Comparison of ENCODE assay signal across 9 mouse cellular contexts in the genomic region with DNA sequence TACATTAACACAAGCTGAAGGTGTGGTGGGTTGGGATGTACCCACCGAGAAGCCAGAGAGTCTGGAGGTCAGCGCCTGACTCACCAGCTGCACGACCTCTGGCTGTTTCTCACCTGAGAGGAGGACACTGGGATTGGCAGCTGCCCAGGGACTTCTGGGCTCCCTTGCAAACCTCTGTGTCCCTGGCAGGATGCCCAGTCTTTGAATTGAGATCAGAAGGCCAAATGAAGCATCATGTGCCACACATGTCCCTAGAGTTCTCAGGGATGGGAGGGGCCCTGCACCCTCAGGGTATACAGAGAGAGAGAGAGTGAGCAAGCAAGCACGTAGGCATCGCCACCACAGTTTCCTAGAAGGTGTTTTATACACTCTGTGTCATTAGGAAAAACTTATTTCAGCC. TPM values are rescaled to one million over a fixed set of nuclear protein-coding genes. Genes with fewer than 3 reads are reported as not detected.
DNase-seq lines count a peak whose midpoint lies in the region; ATAC-seq and TF ChIP-seq lines count a peak whose summit lies in the region.
"Had no signal": no experiment of that assay in that cellular context is flagged by ENCODE, and none has a peak within 500 bp of the region (broad histone marks: within the 10 kb centered on the region; RNA-seq: fewer than 3 reads in every experiment).

No protein-coding gene starts in this region.

- no peaks in the 10 kb centered on the region for H3K27me3 ChIP-seq in intestine, embryonic 15.5 days (replicated peaks)
- H3K27me3 ChIP-seq in intestine, postnatal 0 days (replicated peaks; ENCODE audit: control insufficient read depth, insufficient read depth, low read length) = no peaks in the 10 kb centered on the region
- no peaks in the 10 kb centered on the region for H3K27me3 ChIP-seq in liver, embryonic 15.5 days

- no peak overlapping the region for H3K4me3 ChIP-seq in intestine, embryonic 15.5 days (replicated peaks)
- H3K4me3 ChIP-seq in intestine, postnatal 0 days (ENCODE audit: low read depth, low read length) = no peak overlapping the region
- H3K4me3 ChIP-seq in liver, embryonic 15.5 days (replicated peaks) = no peak overlapping the region
- H3K4me3 ChIP-seq: midbrain, embryonic 10.5 days had no signal

- WGBS in intestine, embryonic 15.5 days = 79% methylated on average over 5 of the region's 5 CpGs
- WGBS in intestine, postnatal 0 days = 82% methylated on average over 5 of the region's 5 CpGs
- WGBS in liver, embryonic 15.5 days (ENCODE audit: insufficient replicate concordance) = 61% methylated on average over 5 of the region's 5 CpGs

- TF ChIP-seq CTCF in intestine, postnatal 0 days (IDR thresholded peaks at IDR 0.05; ENCODE audit: low read depth) = no peak

- peak; percentile 61 for ATAC-seq in intestine, embryonic 15.5 days
- no peak for ATAC-seq in intestine, postnatal 0 days
- peak; percentile 32; the same call in 1 of the 2 replicates for ATAC-seq in liver, embryonic 15.5 days (ENCODE audit: insufficient read depth)

- DNase-seq in adrenal gland, adult (ENCODE audit: inconsistent age in 2 of 2, low spot score in 1 of 2) = peak; percentile 97 to 99
- peak; percentile 71 to 88 for DNase-seq in heart, adult 9 months (ENCODE audit: low spot score in 2 of 2)
- no peak for DNase-seq in adipocyte (ENCODE audit: low spot score)
- DNase-seq in frontal cortex, postnatal 25 days (ENCODE audit: low spot score in 2 of 2) = no peak
- DNase-seq in thymus, postnatal 0 days (ENCODE audit: low spot score) = no peak

- no peak overlapping the region for H3K4me2 ChIP-seq in intestine, embryonic 15.5 days (replicated peaks)
- H3K4me2 ChIP-seq in intestine, postnatal 0 days (replicated peaks; ENCODE audit: low read depth) = no peak overlapping the region
- H3K4me2 ChIP-seq in liver, embryonic 15.5 days = no peak overlapping the region

- H3K4me1 ChIP-seq in intestine, embryonic 15.5 days (replicated peaks) = peaks cover 2% of the 10 kb centered on the region
- H3K4me1 ChIP-seq in intestine, postnatal 0 days (replicated peaks; ENCODE audit: control insufficient read depth, insufficient read depth, low read length) = peaks cover under 1% of the 10 kb centered on the region; the same call in 1 of the 2 replicates
- peaks cover 13% of the 10 kb centered on the region for H3K4me1 ChIP-seq in liver, embryonic 15.5 days (replicated peaks)

- peaks cover 20% of the 10 kb centered on the region for H3K36me3 ChIP-seq in intestine, embryonic 15.5 days
- peaks cover 28% of the 10 kb centered on the region for H3K36me3 ChIP-seq in intestine, postnatal 0 days (ENCODE audit: control insufficient read depth, insufficient read depth)
- peaks cover 38% of the 10 kb centered on the region for H3K36me3 ChIP-seq in liver, embryonic 15.5 days (replicated peaks)

- H3K27ac ChIP-seq in intestine, embryonic 15.5 days = no peak overlapping the region
- H3K27ac ChIP-seq in intestine, postnatal 0 days (ENCODE audit: low read depth, low read length) = no peak overlapping the region
- H3K27ac ChIP-seq in liver, embryonic 15.5 days (replicated peaks) = no peak overlapping the region
- H3K27ac ChIP-seq: midbrain, embryonic 10.5 days had no signal

- H3K9me3 ChIP-seq in intestine, embryonic 15.5 days = no peaks in the 10 kb centered on the region
- H3K9me3 ChIP-seq in intestine, postnatal 0 days (ENCODE audit: control insufficient read depth) = no peaks in the 10 kb centered on the region
- H3K9me3 ChIP-seq in liver, embryonic 15.5 days (replicated peaks) = no peaks in the 10 kb centered on the region
- H3K9me3 ChIP-seq: midbrain, embryonic 10.5 days had no signal

- no peak overlapping the region for H3K9ac ChIP-seq in intestine, embryonic 15.5 days
- H3K9ac ChIP-seq in intestine, postnatal 0 days (ENCODE audit: low read depth, low read length) = no peak overlapping the region
- H3K9ac ChIP-seq in liver, embryonic 15.5 days = no peak overlapping the region

RNA-seq across cellular contexts. Expression of gene Snx5, which starts 9.0 kb away (rescaled TPM):
- 131 and 140 TPM in 2 replicates for polyA plus RNA-seq in intestine, embryonic 15.5 days (2015; fragmentation: Nextera tagmentation; extraction: Ambion mirVana)
- 116 and 123 TPM in 2 replicates for polyA plus RNA-seq in intestine, postnatal 0 days (2015; fragmentation: Nextera tagmentation; extraction: Ambion mirVana)
- polyA plus RNA-seq in liver, embryonic 15.5 days (2015; fragmentation: Nextera tagmentation; extraction: Ambion mirVana) = 55.7 and 59.4 TPM in 2 replicates
- 123 and 126 TPM in 2 replicates for polyA plus RNA-seq in thymus, postnatal 0 days (2015; fragmentation: Nextera tagmentation; extraction: Ambion mirVana)

RNA-seq across cellular contexts. Expression of gene Mgme1, which starts 9.3 kb away (rescaled TPM):
- polyA plus RNA-seq in intestine, embryonic 15.5 days (2015; fragmentation: Nextera tagmentation; extraction: Ambion mirVana) = 22.7 and 23.3 TPM in 2 replicates
- polyA plus RNA-seq in intestine, postnatal 0 days (2015; fragmentation: Nextera tagmentation; extraction: Ambion mirVana) = 8.8 and 9.6 TPM in 2 replicates
- 9.8 and 10.5 TPM in 2 replicates for polyA plus RNA-seq in liver, embryonic 15.5 days (2015; fragmentation: Nextera tagmentation; extraction: Ambion mirVana)
- polyA plus RNA-seq in thymus, postnatal 0 days (2015; fragmentation: Nextera tagmentation; extraction: Ambion mirVana) = 15.7 and 17.0 TPM in 2 replicates

RNA-seq across cellular contexts. Expression of gene Ovol2, which starts 52.2 kb away (rescaled TPM):
- 1.1 and 1.9 TPM in 2 replicates for polyA plus RNA-seq in intestine, embryonic 15.5 days (2015; fragmentation: Nextera tagmentation; extraction: Ambion mirVana)
- polyA plus RNA-seq in intestine, postnatal 0 days (2015; fragmentation: Nextera tagmentation; extraction: Ambion mirVana) = 7.5 and 7.9 TPM in 2 replicates
- polyA plus RNA-seq in liver, embryonic 15.5 days (2015; fragmentation: Nextera tagmentation; extraction: Ambion mirVana) = not detected in 2 replicates
- polyA plus RNA-seq in thymus, postnatal 0 days (2015; fragmentation: Nextera tagmentation; extraction: Ambion mirVana) = 0.13 and 0.31 TPM in 2 replicates
- polyA plus RNA-seq: midbrain, embryonic 10.5 days had no signal

Comparison
In these comparisons a context has a peak if more than half of its experiments do, and no peak if none do; other contexts are left out.
1. DNase-seq: peak in adrenal gland, adult (2 of 2) and heart, adult 9 months (2 of 2); none in adipocyte (single experiment), frontal cortex, postnatal 25 days (0 of 2) and thymus, postnatal 0 days (single experiment).